Mouse (Mus musculus) heart, postnatal 0 days (tissue): ENCODE measurements at regions not wholly inside any gene's neighbourhood (a gene's known extent, or its start where the extent isn't known, plus 50 kb on each side); places are given as distances from the start of the nearest gene placed in this dataset.

Experiments used
- ATAC-seq: fragments of 200-750 bp; cut with Nextera tagmentation; 2 replicates; pipeline ENCODE4 v1.8.0; 2017; ENCODE audit warnings: low read depth, moderate number of reproducible peaks, moderate library complexity; ENCODE audit not compliant: insufficient read depth
- DNase-seq: peaks from one replicate; pipeline ENCODE4 v3.0.0-alpha.2; 2016; ENCODE audit warnings: low spot score
- H3K27ac ChIP-seq: fragments of 300-500 bp; sonication (generic); 2 replicates; pipeline ENCODE4 v1.5.1; 2014; ENCODE audit warnings: low read depth, mild to moderate bottlenecking
- H3K27me3 ChIP-seq: fragments of 300-500 bp; sonication (generic); 2 replicates; pipeline ENCODE4 v1.6.1; 2014; ENCODE audit warnings: low read length, mixed read lengths; ENCODE audit not compliant: control insufficient read depth, insufficient read depth
- H3K36me3 ChIP-seq: fragments of 300-500 bp; sonication (generic); replicated peaks from 2 replicates; pipeline ENCODE4 v1.6.1; 2014; ENCODE audit warnings: low read length, mixed read lengths; ENCODE audit not compliant: control insufficient read depth, insufficient read depth
- H3K4me1 ChIP-seq: fragments of 300-500 bp; sonication (generic); 2 replicates; pipeline ENCODE4 v1.6.1; 2014; ENCODE audit warnings: antibody characterized with exemption; ENCODE audit not compliant: control insufficient read depth, insufficient read depth
- H3K4me2 ChIP-seq: fragments of 300-500 bp; sonication (generic); 2 replicates; pipeline ENCODE4 v1.6.1; 2014; ENCODE audit warnings: low read depth, mild to moderate bottlenecking, low read length, moderate library complexity
- H3K4me3 ChIP-seq: fragments of 300-500 bp; sonication (generic); 2 replicates; pipeline ENCODE4 v1.5.1; 2014; ENCODE audit warnings: low read depth, low read length
- H3K9ac ChIP-seq: fragments of 300-500 bp; sonication (generic); replicated peaks from 2 replicates; pipeline ENCODE4 v1.6.1; 2014; ENCODE audit warnings: low read depth, low read length, mixed read lengths
- H3K9me3 ChIP-seq: fragments of 300-500 bp; sonication (generic); replicated peaks from 2 replicates; pipeline ENCODE4 v1.6.1; 2016; ENCODE audit warnings: low read length; ENCODE audit not compliant: control insufficient read depth
- CTCF ChIP-seq: IDR thresholded peaks from 2 replicates; pipeline ENCODE4 v1.5.1; 2016; ENCODE audit warnings: antibody characterized with exemption, control low read depth, low read depth
- EP300 ChIP-seq: IDR thresholded peaks from 2 replicates; pipeline ENCODE4 v1.6.1; 2016; ENCODE audit warnings: antibody characterized with exemption, low read depth
- WGBS: fragments of 180-500 bp; shearing (Covaris S2); extraction: QIAGEN DNeasy Blood & Tissue Kit; methylation state at CpG from one replicate; pipeline ENCODE4 v1.1.7; 2014; 5-methylcytosine and 5-hydroxymethylcytosine counted together

DNA sequence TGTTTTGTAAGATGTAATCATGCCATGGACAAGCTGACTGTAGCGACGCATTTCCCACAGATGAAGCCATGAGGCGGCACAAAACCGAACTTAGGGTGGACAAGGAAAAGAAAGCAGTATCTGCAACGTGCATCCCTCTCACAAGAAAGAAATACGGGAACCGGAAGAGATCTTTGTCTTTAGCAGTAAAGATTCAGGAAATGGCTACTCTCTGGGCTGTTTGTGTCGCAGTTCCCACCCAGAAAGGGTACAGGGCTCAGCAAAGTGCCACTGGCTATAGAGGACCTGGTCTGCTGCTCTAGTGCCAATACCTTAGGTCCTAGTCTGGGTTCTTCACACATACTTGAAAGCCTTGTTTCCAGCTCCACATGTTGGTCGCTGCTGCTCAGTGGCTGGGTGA, 131.1 kb upstream of the Mki67 start:
- 63% methylated on average over 9 of the region's 9 CpGs for WGBS

DNA sequence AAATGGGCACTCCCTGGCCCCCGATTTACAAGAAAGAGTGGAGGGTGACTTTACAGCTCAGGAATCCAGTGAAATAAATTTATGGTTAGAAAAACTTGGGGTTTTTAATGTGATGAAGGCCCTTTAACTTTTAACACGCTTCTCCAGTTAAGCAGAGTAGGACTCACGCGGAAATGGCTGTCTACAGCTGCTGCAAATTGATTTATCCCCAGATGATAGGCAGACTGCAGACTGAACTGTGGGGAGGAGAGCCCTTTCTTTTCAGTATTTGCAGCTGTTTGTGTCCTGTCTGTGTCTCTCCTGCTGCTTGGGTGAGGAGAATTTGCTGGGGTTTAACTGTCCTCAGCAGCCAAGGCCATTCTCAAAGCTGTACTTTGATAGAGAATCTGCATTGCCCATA, 132.0 kb upstream of the Mki67 start:
- WGBS: 66% methylated on average over 4 of the region's 4 CpGs
- no peak overlapping the region for H3K27ac ChIP-seq

More for the DNA sequence above, 131.1 kb upstream of the Mki67 start:
- no peak overlapping the region for H3K4me2 ChIP-seq
- ATAC-seq: no peak
- H3K27ac ChIP-seq: no peak overlapping the region
- no peak overlapping the region for H3K9ac ChIP-seq
- no peaks in the 10 kb centered on the region for H3K9me3 ChIP-seq
- H3K36me3 ChIP-seq: no peaks in the 10 kb centered on the region
- TF ChIP-seq EP300 (no peak), CTCF (no peak)
- DNase-seq: no peak
- no peak overlapping the region for H3K4me3 ChIP-seq
- peaks cover 4% of the 10 kb centered on the region; the same call in 1 of the 2 replicates for H3K27me3 ChIP-seq
- no peaks in the 10 kb centered on the region for H3K4me1 ChIP-seq

DNA sequence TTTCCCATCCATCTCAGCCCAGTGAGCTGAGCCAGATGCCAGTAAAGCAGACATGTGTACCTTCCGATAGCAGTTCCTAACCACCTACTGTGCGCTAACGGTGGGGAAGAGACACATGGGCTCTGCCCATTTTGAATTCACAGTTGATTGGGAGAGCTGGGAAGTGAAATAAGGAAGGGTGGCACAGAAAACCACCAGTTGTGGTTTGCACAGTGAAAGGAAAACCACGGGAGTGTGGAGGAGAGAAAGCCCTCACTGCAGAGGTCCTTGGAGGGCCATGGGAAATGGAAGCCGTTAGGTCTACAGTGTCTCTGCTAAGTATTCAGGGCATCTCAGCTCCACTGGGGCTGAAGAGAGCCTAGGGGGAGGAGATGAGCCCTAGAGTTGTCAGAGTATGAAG, 132.7 kb upstream of the Mki67 start:
- Histone ChIP-seq H3K36me3 (no peaks in the 10 kb centered on the region), H3K4me1 (no peaks in the 10 kb centered on the region), H3K4me3 (no peak overlapping the region), H3K9ac (no peak overlapping the region), H3K27ac (no peak overlapping the region), H3K4me2 (no peak overlapping the region), H3K9me3 (no peaks in the 10 kb centered on the region), H3K27me3 (peaks cover 15% of the 10 kb centered on the region)
- TF ChIP-seq CTCF (no peak), EP300 (no peak)
- DNase-seq (no peak), ATAC-seq (no peak)
- WGBS: 48% methylated on average over 5 of the region's 5 CpGs

More for the DNA sequence above, 132.0 kb upstream of the Mki67 start:
- H3K4me2 ChIP-seq: no peak overlapping the region
- no peaks in the 10 kb centered on the region for H3K36me3 ChIP-seq
- no peak for TF ChIP-seq CTCF
- H3K4me3 ChIP-seq: no peak overlapping the region
- no peak for ATAC-seq
- H3K9ac ChIP-seq: no peak overlapping the region
- H3K9me3 ChIP-seq: no peaks in the 10 kb centered on the region
- DNase-seq: no peak
- no peaks in the 10 kb centered on the region for H3K4me1 ChIP-seq
- peaks cover 12% of the 10 kb centered on the region for H3K27me3 ChIP-seq

DNA sequence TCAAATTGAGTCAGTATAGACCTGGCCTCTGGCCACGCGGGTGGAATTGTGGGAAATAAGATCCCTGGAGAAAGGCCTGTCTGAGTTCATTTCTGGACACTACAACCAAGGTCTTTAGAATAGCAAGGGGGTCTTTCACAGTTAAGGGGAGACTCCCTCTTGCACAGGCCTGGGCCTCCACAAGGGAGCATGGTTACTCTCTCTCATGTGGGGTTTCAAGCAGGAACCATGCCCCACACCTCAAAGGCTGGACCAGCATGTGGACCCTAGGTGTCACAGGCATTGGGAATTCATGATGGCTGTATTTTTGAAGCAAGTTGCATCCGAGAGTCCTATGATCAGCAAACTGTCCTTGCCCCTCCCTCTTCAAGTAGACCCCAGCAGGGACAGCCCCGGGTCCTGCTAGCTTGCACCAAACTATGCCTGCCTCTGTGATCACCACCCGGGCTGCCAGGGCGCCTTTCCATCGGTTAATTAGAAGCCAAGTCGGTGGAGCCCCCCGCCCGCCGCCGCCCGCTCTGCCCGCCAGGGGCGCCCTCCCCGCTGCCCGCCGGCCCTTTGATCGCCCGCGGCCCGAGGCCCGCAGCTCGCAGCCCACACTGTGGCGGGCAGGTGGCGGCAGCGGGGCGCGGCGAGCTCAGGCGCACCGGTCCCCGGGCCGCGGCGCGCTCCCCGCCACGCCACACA, 137.1 kb upstream of the Mki67 start:
- Histone ChIP-seq H3K4me3 (peak overlapping the region; percentile 29), H3K9me3 (no peaks in the 10 kb centered on the region), H3K36me3 (no peaks in the 10 kb centered on the region), H3K4me1 (no peaks in the 10 kb centered on the region), H3K27me3 (peaks cover 26% of the 10 kb centered on the region), H3K4me2 (peak overlapping the region; percentile 50), H3K27ac (no peak overlapping the region), H3K9ac (no peak overlapping the region)
- TF ChIP-seq CTCF (peak; percentile 25), EP300 (no peak)
- WGBS: 7% methylated on average over 39 of the region's 39 CpGs
- peak; percentile 69; the same call in 1 of the 2 replicates for ATAC-seq
- peak; percentile 36 for DNase-seq

DNA sequence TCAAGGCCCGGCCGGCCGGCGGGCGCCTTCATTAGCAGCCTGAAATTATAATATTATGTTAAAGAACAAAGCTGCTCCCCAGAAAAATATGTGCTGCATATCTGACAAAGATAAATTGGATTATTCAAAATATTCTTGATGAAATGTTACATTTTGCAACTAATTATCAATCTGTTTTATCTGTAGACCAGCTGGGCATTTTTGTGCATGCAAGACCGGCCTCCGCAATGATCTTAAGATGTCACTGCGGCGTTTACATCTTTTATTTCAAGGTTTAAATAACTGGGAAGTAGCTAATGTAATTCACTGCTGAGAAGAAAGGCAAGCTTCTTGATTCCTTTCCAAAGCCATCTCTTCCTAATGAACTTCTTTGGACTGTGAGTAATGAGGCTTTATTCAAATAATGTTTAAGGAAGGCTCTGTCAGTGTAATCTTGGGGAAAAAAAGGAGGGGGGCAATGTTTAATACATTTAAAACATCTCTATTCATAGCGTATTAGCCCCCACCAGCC, 137.7 kb upstream of the Mki67 start:
- H3K36me3 ChIP-seq: no peaks in the 10 kb centered on the region
- peak overlapping the region; percentile 29 for H3K4me3 ChIP-seq
- H3K9ac ChIP-seq: no peak overlapping the region
- no peak overlapping the region for H3K27ac ChIP-seq
- 33% methylated on average over 10 of the region's 10 CpGs for WGBS
- no peaks in the 10 kb centered on the region for H3K9me3 ChIP-seq
- DNase-seq (no peak), ATAC-seq (no peak)
- H3K4me2 ChIP-seq: peak overlapping the region; percentile 50
- peaks cover 26% of the 10 kb centered on the region for H3K27me3 ChIP-seq
- no peaks in the 10 kb centered on the region for H3K4me1 ChIP-seq
- TF ChIP-seq EP300: no peak

DNA sequence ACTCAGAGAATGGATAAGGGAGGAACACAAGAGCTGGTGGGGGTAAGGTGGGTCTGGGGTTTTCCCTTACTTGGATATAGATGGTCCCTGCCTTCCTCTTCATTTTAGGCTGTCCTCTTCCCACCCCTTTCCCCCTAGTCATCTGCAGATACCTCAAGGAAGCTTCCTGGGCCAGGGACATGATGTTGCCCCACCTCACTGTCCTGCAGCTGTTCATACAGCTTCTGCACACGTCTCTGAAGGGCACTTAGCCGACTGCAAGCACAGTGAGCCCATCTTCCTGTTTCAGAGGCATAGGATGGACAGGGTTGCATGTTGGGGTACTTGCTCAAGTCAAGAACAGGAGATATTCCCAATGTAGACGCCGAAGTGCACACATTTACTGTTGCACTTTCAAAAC, 144.1 kb upstream of the Mki67 start:
- no peak for DNase-seq
- Histone ChIP-seq H3K27me3 (no peaks in the 10 kb centered on the region), H3K9ac (no peak overlapping the region), H3K9me3 (no peaks in the 10 kb centered on the region), H3K4me1 (peaks cover 15% of the 10 kb centered on the region), H3K4me3 (no peak overlapping the region), H3K4me2 (no peak overlapping the region), H3K27ac (peak overlapping the region; percentile 62; the same call in 1 of the 2 replicates), H3K36me3 (no peaks in the 10 kb centered on the region)
- WGBS: 54% methylated on average over 4 of the region's 4 CpGs
- no peak for ATAC-seq
- no peak for TF ChIP-seq CTCF
- no peak for TF ChIP-seq EP300
